Mouse (Mus musculus) erythroid progenitor cell, adult 5-6 weeks (primary cell): ENCODE measurements around the gene Arrb1. TPM values are rescaled to one million over a fixed set of nuclear protein-coding genes. Genes with fewer than 3 reads are reported as not detected.
A peak's percentile ranks its signal among the peaks of the same experiment; 100 is the strongest.

ENCODE experiments used
- ATAC-seq: replicated peaks from 2 replicates; pipeline ENCODE4 v1.8.0; 2016; ENCODE audit warnings: moderate number of reproducible peaks, mild to moderate bottlenecking, moderate TSS enrichment, inconsistent platforms; ENCODE audit not compliant: poor library complexity, low FRiP score, severe bottlenecking
- total RNA-seq, 2 experiments: library from RNA; stranded (forward) in 1 of 2; stranded (reverse) in 1 of 2; fragments of 150-400 nt in 1 of 2; fragments of 186-747, 209-891 nt in 1 of 2; gene quantifications; 2 replicates each; pipeline versions ENCODE4 v1.2.3 to v1.2.4; 2015 to 2017; ENCODE audit warnings: low replicate concordance in 2 of 2

Arrb1 gene
- total RNA-seq, 2 experiments from 2014 or later, result 184 to 538 TPM

GRCm38 (mm10) chr7:99570680-99571079 is 35.4 kb downstream of the Arrb1 start:
- ATAC-seq, result no peak

- no peak for ATAC-seq
Observed at GRCm38 (mm10) chr7:99572931-99573330, 37.7 kb downstream of the Arrb1 start.

GRCm38 (mm10) chr7:99573351-99573750 is 38.1 kb downstream of the Arrb1 start:
- ATAC-seq, result no peak

- no peak for ATAC-seq
Observed at GRCm38 (mm10) chr7:99578246-99578645, 43.0 kb downstream of the Arrb1 start.

GRCm38 (mm10) chr7:99579491-99580190 is 44.4 kb downstream of the Arrb1 start:
- no peak for ATAC-seq

GRCm38 (mm10) chr7:99580247-99580646 is 45.0 kb downstream of the Arrb1 start:
- no peak for ATAC-seq

GRCm38 (mm10) chr7:99582306-99582705 is 47.0 kb downstream of the Arrb1 start:
- ATAC-seq, result no peak

GRCm38 (mm10) chr7:99582867-99583266 is 47.6 kb downstream of the Arrb1 start:
- no peak for ATAC-seq

- no peak for ATAC-seq
Observed at GRCm38 (mm10) chr7:99583625-99584024, 48.4 kb downstream of the Arrb1 start.

GRCm38 (mm10) chr7:99585976-99586375 is 50.7 kb downstream of the Arrb1 start:
- no peak for ATAC-seq

GRCm38 (mm10) chr7:99590064-99590463 is 54.8 kb downstream of the Arrb1 start:
- peak; percentile 55 for ATAC-seq

GRCm38 (mm10) chr7:99590646-99591045 is 55.4 kb downstream of the Arrb1 start:
- ATAC-seq, result peak; percentile 26

GRCm38 (mm10) chr7:99592669-99593068 is 57.4 kb downstream of the Arrb1 start:
- ATAC-seq, result peak; percentile 28

GRCm38 (mm10) chr7:99593868-99594803 is 58.9 kb downstream of the Arrb1 start:
- ATAC-seq, result peak; percentile 75

GRCm38 (mm10) chr7:99598722-99599121 is 63.5 kb downstream of the Arrb1 start:
- no peak for ATAC-seq

- ATAC-seq, result no peak
Observed at GRCm38 (mm10) chr7:99603875-99604662, 68.8 kb downstream of the Arrb1 start.

GRCm38 (mm10) chr7:99605058-99605457 is 69.8 kb downstream of the Arrb1 start:
- 0 out of 2 replicates have a peak, but pooled peaks have one; percentile 9 for ATAC-seq

GRCm38 (mm10) chr7:99606303-99606702 is 71.0 kb downstream of the Arrb1 start:
- ATAC-seq, result peak; percentile 8; the same call in 1 of the 2 replicates

- ATAC-seq, result no peak
Observed at GRCm38 (mm10) chr7:99606766-99607165, 71.5 kb downstream of the Arrb1 start.

GRCm38 (mm10) chr7:99607632-99608031 is 72.4 kb downstream of the Arrb1 start:
- ATAC-seq, result no peak
